Mouse (Mus musculus): Measurements from ENCODE around the gene Usp17le. TPM values are rescaled to one million over a fixed set of nuclear protein-coding genes. Genes with fewer than 3 reads are reported as not detected.
"Not testable (repeated sequence)": the region's sequence is repeated elsewhere in the genome, so short reads cannot be mapped to it uniquely, and the experiment has no call there.

Gene Usp17le
- polyA plus RNA-seq (2015; fragmentation: Nextera tagmentation; extraction: Ambion mirVana), result not detected in 2 replicates

- ATAC-seq (replicated peaks); H3K36me3 ChIP-seq (replicated peaks); H3K4me3 ChIP-seq; H3K9ac ChIP-seq; H3K4me1 ChIP-seq; H3K9me3 ChIP-seq; H3K4me2 ChIP-seq; H3K27me3 ChIP-seq (replicated peaks); H3K27ac ChIP-seq: not testable (repeated sequence)
- WGBS, result 77% methylated on average over 2 of the region's 2 CpGs
These were observed at the start of gene Usp17le for GRCm38 (mm10) chr7:104777370-104777769. TSS of gene Usp17le (minus strand) at chr7:104777470.

DNA sequence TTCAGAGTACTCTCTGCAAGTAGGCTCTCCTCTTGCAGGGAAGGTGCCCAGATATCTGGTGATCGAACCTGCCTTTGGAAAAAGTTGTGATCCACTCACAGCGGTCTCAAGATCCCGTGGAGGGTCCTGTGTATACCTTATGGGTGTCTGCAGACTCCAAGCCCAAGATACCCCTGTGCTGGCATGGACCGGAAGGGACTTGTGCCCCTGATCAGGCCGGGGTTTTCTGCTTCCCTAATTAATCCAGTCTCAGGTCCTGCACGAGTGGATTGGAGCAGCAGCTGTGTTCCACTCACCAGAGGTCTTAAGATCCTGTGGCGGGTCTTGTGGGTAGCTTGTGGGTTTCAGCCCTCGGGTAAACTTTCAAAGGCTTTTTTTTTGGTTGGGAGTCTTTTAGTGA is 33.1 kb upstream of the Usp17le start:
- H3K9me3 ChIP-seq; H3K4me1 ChIP-seq; H3K27ac ChIP-seq; H3K4me3 ChIP-seq; ATAC-seq (replicated peaks); H3K27me3 ChIP-seq (replicated peaks); H3K36me3 ChIP-seq (replicated peaks); H3K4me2 ChIP-seq; H3K9ac ChIP-seq: not testable (repeated sequence)
- WGBS, result 85% methylated on average over 8 of the region's 8 CpGs

- no peak overlapping the region for H3K4me3 ChIP-seq
These were observed 13.5 kb upstream of the Usp17le start for GRCm38 (mm10) chr7:104790796-104791195.

More at GRCm38 (mm10) chr7:104790796-104791195, 13.5 kb upstream of the Usp17le start:
- no peaks in the 10 kb centered on the region for H3K9me3 ChIP-seq
- H3K36me3 ChIP-seq (replicated peaks), result no peaks in the 10 kb centered on the region
- H3K27me3 ChIP-seq (replicated peaks), result no peaks in the 10 kb centered on the region
- WGBS, result 44% methylated on average over 1 of the region's 1 CpGs
- H3K4me2 ChIP-seq, result no peak overlapping the region
- no peaks in the 10 kb centered on the region for H3K4me1 ChIP-seq
- ATAC-seq (replicated peaks), result no peak
- H3K9ac ChIP-seq, result no peak overlapping the region
- H3K27ac ChIP-seq, result no peak overlapping the region

Other genes with a start within 250 kb of the Usp17le start
- gene Olfr651, start 227.3 kb downstream of the Usp17le start, polyA plus RNA-seq (2015; fragmentation: Nextera tagmentation; extraction: Ambion mirVana), result not detected in 2 replicates
- gene Olfr652, start 216.6 kb downstream of the Usp17le start, polyA plus RNA-seq (2015; fragmentation: Nextera tagmentation; extraction: Ambion mirVana), result 0.04 TPM in 1 of 2 replicates, not detected in the other
- gene Olfr653, start 200.2 kb downstream of the Usp17le start, polyA plus RNA-seq (2015; fragmentation: Nextera tagmentation; extraction: Ambion mirVana), result not detected in 2 replicates
- not detected in 2 replicates for gene Olfr654, start 190.4 kb downstream of the Usp17le start, polyA plus RNA-seq (2015; fragmentation: Nextera tagmentation; extraction: Ambion mirVana)
- not detected in 2 replicates for gene Olfr655, start 175.7 kb downstream of the Usp17le start, polyA plus RNA-seq (2015; fragmentation: Nextera tagmentation; extraction: Ambion mirVana)
- gene Olfr656, start 163.5 kb downstream of the Usp17le start, polyA plus RNA-seq (2015; fragmentation: Nextera tagmentation; extraction: Ambion mirVana), result not detected in 2 replicates
- gene Olfr657, start 152.7 kb downstream of the Usp17le start, polyA plus RNA-seq (2015; fragmentation: Nextera tagmentation; extraction: Ambion mirVana), result not detected in 2 replicates
- 0.10 and 0.11 TPM in 2 replicates for gene Olfr658, start 130.2 kb downstream of the Usp17le start, polyA plus RNA-seq (2015; fragmentation: Nextera tagmentation; extraction: Ambion mirVana)
- gene Olfr659, start 110.7 kb downstream of the Usp17le start, polyA plus RNA-seq (2015; fragmentation: Nextera tagmentation; extraction: Ambion mirVana), result not detected in 2 replicates
- gene Olfr661, start 91.0 kb downstream of the Usp17le start, polyA plus RNA-seq (2015; fragmentation: Nextera tagmentation; extraction: Ambion mirVana), result not detected in 2 replicates
- gene Usp17lb, start 65.1 kb upstream of the Usp17le start, polyA plus RNA-seq (2015; fragmentation: Nextera tagmentation; extraction: Ambion mirVana), result not detected in 2 replicates
- gene Usp17la, start 79.5 kb upstream of the Usp17le start, polyA plus RNA-seq (2015; fragmentation: Nextera tagmentation; extraction: Ambion mirVana), result not detected in 2 replicates
- gene Olfr665, start 100.6 kb upstream of the Usp17le start, polyA plus RNA-seq (2015; fragmentation: Nextera tagmentation; extraction: Ambion mirVana), result not detected in 2 replicates
- not detected in 2 replicates for gene Olfr666, start 118.5 kb upstream of the Usp17le start, polyA plus RNA-seq (2015; fragmentation: Nextera tagmentation; extraction: Ambion mirVana)
- not detected in 2 replicates for gene Olfr667, start 144.0 kb upstream of the Usp17le start, polyA plus RNA-seq (2015; fragmentation: Nextera tagmentation; extraction: Ambion mirVana)
- gene Olfr668, start 150.6 kb upstream of the Usp17le start, polyA plus RNA-seq (2015; fragmentation: Nextera tagmentation; extraction: Ambion mirVana), result not detected in 2 replicates
- gene Olfr669, start 156.8 kb upstream of the Usp17le start, polyA plus RNA-seq (2015; fragmentation: Nextera tagmentation; extraction: Ambion mirVana), result not detected in 2 replicates
- not detected in 2 replicates for gene Olfr670, start 185.2 kb upstream of the Usp17le start, polyA plus RNA-seq (2015; fragmentation: Nextera tagmentation; extraction: Ambion mirVana)
- gene Olfr671, start 201.7 kb upstream of the Usp17le start, polyA plus RNA-seq (2015; fragmentation: Nextera tagmentation; extraction: Ambion mirVana), result not detected in 2 replicates
- gene Olfr672, start 224.6 kb upstream of the Usp17le start, polyA plus RNA-seq (2015; fragmentation: Nextera tagmentation; extraction: Ambion mirVana), result not detected in 2 replicates

Measured in midbrain, embryonic 15.5 days (tissue).